Mouse (Mus musculus) small intestine, adult 2 months (tissue): ENCODE measurements around the gene Snap47.

ENCODE experiments used
- CTCF ChIP-seq: fragments of 200-500 bp; IDR thresholded peaks from 2 replicates; pipeline ENCODE4 v1.5.1; 2012; ENCODE audit warnings: low read depth, mild to moderate bottlenecking, control low read depth, inconsistent platforms, low read length, moderate library complexity, mixed read lengths; ENCODE audit not compliant: insufficient replicate concordance, insufficient read length; ENCODE audit errors: extremely low read depth
- POLR2A ChIP-seq: fragments of 200-500 bp; IDR thresholded peaks from 2 replicates; pipeline ENCODE4 v1.6.1; 2012; ENCODE audit warnings: low read depth, mild to moderate bottlenecking, control low read depth, inconsistent platforms, low read length, moderate library complexity

DNA sequence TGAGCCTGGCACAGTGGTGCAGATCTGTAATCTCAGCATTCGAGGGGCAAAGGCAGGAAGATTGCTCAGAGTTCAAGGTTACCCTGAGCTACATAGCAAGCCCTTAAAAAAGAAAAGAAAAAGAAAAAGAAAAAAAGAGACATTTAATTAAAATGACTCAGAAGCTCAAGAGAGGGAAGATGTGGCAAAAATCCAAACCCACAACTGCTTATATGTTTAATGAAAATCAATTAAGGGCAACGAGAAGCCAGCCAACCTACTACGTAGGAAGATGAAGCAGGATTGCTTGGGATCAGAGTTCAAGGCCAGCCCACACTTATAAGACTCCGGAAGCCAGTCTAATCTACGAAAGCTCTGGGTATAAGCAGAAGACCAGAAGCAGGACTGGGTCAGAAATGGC is 56.5 kb downstream of the Snap47 start:
- TF ChIP-seq POLR2A (no peak), CTCF (no peak)
